Mouse (Mus musculus) brain, embryonic 18.5 days (tissue): ENCODE data around the gene Arhgap15.

ENCODE experiments used
- DNase-seq: peaks from one replicate; pipeline ENCODE4 v3.0.0-alpha.2; 2012; ENCODE audit warnings: low read depth, low spot score

The Arhgap15 gene

GRCm38 (mm10) chr2:44304971-44305808 is 556.6 kb downstream of the Arhgap15 start:
- no peak for DNase-seq

- DNase-seq: no peak
Measured at GRCm38 (mm10) chr2:44306137-44306536, 557.5 kb downstream of the Arhgap15 start.

GRCm38 (mm10) chr2:44309124-44309523 is 560.5 kb downstream of the Arhgap15 start:
- no peak for DNase-seq

GRCm38 (mm10) chr2:44309556-44309955 is 560.9 kb downstream of the Arhgap15 start:
- DNase-seq: no peak

DNA sequence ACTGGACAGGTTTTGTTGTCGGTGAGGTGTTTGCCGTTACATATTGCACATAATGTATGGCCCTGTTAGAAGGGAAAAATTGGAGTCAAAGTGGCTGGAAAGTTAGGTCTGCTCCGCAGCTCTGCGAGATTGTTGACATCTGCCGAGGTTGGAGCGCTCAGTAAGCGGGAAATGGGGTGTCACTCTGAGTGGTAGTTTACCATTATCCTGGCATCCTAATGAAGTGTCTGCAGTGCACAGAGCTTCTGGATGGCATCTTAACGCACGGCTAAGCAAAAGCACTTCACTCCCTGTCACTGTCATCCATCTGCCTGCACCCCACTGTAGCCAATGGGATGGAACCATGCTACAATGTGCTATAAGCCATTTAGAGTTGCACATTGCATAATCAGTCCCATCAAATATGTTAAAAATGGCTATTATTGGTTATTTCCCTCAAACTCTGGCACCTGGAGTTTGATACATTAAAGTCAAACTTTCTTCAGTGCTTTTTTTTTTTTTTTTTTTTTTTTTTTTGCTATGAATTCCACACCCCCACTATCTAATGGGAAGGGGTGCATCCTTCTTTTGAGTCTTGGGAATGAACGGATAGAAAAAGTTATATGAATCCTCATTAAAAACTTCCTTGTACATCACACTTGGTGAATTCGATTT is 561.6 kb downstream of the Arhgap15 start:
- no peak for DNase-seq

GRCm38 (mm10) chr2:44311216-44311615 is 562.6 kb downstream of the Arhgap15 start:
- DNase-seq: no peak

GRCm38 (mm10) chr2:44313573-44313972 is 564.9 kb downstream of the Arhgap15 start:
- no peak for DNase-seq

DNA sequence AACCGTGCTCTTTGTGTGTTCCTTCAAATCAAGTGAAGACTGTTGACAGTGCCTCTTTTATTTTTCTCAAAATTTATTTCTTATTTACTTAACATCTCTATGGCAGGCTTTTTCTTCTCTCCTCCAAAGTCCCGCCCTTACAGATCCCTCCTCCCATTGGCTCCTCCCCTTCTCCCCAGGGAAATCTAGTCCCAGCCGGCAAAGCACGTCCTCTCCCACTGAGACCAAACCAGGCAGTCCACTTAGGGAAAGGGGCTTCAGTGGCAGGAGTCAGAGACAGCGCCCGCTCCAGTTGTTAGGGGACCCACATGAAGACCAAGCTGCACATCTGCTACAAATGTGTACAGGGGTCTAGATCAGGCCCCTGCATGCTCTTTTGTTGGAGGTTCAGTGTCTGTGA is 569.8 kb downstream of the Arhgap15 start:
- DNase-seq: no peak

DNA sequence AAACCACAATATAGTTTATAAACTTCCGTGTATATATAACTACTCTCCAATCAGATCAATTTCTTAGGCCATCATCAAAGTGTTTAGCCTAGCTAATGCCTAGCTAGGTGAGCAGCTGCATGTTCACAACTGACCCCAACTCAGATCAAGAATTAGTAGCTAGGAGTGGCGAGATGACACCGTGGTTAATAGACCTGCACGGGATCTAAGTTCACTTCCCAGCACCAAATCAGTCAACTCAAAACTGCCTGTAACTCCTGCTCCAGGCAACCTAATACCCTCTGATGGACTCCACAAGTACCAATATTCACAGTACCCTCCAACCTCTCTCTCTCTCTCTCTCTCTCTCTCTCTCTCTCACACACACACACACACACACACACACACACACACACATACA is 570.9 kb downstream of the Arhgap15 start:
- DNase-seq: no peak

GRCm38 (mm10) chr2:44323813-44324212 is 575.2 kb downstream of the Arhgap15 start:
- DNase-seq: no peak

DNA sequence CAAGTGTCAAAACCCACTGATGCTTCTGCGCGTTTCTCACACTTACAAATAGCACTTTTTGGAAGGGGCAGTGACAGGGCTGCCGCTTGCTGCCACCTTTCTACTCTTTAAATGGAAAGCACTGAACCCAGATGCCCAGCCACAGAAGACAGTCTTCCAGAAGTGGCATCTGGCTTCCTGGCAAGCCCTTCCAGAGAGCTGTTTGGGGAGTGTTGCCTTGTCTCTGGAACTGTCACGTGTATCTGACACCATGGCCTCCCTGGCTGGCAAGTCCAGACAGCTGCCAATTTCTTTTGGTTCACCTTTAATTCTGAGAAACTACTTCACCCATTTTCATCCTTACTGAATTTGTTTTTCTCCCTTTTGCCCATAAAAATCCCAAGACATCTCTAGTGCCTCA is 584.7 kb downstream of the Arhgap15 start:
- no peak for DNase-seq

- DNase-seq: no peak
Measured at GRCm38 (mm10) chr2:44334006-44334405, 585.4 kb downstream of the Arhgap15 start.

GRCm38 (mm10) chr2:44334517-44334916 is 585.9 kb downstream of the Arhgap15 start:
- DNase-seq: no peak

DNA sequence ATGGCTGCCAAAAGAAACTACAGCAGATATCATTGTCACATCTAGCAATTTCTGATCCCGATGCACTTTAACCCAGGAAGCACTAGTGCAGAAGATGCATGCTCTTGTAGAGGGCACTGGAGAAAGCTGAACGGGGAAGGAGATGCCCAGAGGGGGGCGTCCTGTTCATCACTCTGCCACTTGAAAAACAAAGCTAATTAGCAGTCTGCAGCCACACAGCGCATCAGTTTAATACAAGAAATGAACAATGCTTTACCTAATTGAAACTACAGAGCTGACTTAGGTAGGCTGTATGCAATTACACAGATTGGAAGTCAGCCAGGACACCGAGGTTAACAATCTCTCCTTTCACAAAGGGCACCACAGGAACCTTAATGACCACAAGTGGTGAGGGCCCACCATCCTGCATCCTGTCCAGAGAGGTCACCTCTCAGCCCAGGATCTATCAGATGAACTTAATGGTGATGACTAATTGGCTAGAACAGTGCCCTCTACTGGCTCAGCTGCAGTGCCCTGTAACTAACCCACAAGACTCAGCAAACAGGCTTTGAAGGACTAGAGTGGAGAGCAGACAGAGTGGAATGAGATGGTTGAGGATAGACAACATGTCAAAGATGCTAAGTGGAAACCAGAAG is 588.2 kb downstream of the Arhgap15 start:
- no peak for DNase-seq

GRCm38 (mm10) chr2:44338467-44338866 is 589.8 kb downstream of the Arhgap15 start:
- no peak for DNase-seq

- no peak for DNase-seq
Measured at GRCm38 (mm10) chr2:44341091-44341571, 592.5 kb downstream of the Arhgap15 start.

- no peak for DNase-seq
Measured at GRCm38 (mm10) chr2:44344861-44345260, 596.2 kb downstream of the Arhgap15 start.

- no peak for DNase-seq
Measured at GRCm38 (mm10) chr2:44345325-44345945, 596.8 kb downstream of the Arhgap15 start.

- no peak for DNase-seq
Measured at GRCm38 (mm10) chr2:44346184-44346583, 597.6 kb downstream of the Arhgap15 start.

DNA sequence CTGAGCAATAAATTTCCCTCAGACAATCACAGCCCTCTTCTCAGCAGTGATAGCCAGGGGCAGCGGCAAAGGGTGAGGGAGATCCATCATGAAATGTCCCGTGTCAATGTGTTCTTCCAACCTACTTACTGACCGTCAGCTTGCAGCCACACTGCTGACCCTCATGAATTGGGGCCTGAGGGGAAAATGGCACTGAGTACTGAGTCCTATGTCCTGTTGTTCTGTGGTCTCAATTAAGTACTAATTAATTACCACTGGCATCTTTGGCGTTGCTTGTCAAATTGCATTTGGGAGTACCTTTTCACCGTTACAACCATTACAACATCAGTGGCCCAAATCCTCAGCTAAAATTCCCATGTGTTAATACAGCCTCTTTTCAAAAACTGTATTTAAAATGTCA is 599.2 kb downstream of the Arhgap15 start:
- DNase-seq: no peak

- DNase-seq: no peak
Measured at GRCm38 (mm10) chr2:44349101-44349500, 600.5 kb downstream of the Arhgap15 start.

GRCm38 (mm10) chr2:44352885-44353284 is 604.3 kb downstream of the Arhgap15 start:
- no peak for DNase-seq
